Mouse (Mus musculus) ES-Bruce4 (cell line): ENCODE results near the gene Rprd1b.

Experiments
- CTCF ChIP-seq: IDR thresholded peaks from one replicate; pipeline ENCODE4 v1.8.1; 2011; ENCODE audit warnings: low read depth, low read length
- EP300 ChIP-seq: IDR thresholded peaks from 2 replicates; pipeline ENCODE4 v1.6.1; 2011; ENCODE audit warnings: low read depth, low read length; ENCODE audit not compliant: insufficient read depth

- TF ChIP-seq EP300: no peak
- TF ChIP-seq CTCF: no peak
These were observed 115.5 kb downstream of the Rprd1b start for GRCm38 (mm10) chr2:158143816-158144215.
